Mouse (Mus musculus): Measurements from ENCODE around the gene Tlr2. TPM values are rescaled to one million over a fixed set of nuclear protein-coding genes. Genes with fewer than 3 reads are reported as not detected.

Gene Tlr2
- polyA plus RNA-seq, 1 experiment from 2014 or later = 23.1 TPM

GRCm38 (mm10) chr3:83828145-83828611 is 13.4 kb downstream of the Tlr2 start:
- ATAC-seq (peak; percentile 97), DNase-seq (ENCODE audit: low read depth, low spot score) (peak; percentile 68)
- in situ Hi-C loops (cut with MboI; ENCODE audit: low pct_unique_long_range_greater_than_20kb) = no loop called here
- no peak for TF ChIP-seq CTCF (IDR thresholded peaks at IDR 0.05)
- no peaks in the 10 kb centered on the region for H3K27me3 ChIP-seq
- ChIA-PET POLR2A (interaction anchor here (0.7 kb wide), 1 partner anchor 75 kb away, joined by 3 read pairs; no protein-coding TSS in a partner anchor), CTCF (interaction anchor here (1.2 to 1.7 kb wide), 4 partner anchors 13 to 72 kb away, joined by 3 to 5 read pairs (median 4); partner anchors contain the start of gene Tlr2)

- no peak for DNase-seq (ENCODE audit: low read depth, low spot score)
- ATAC-seq = no peak
- no peaks in the 10 kb centered on the region for H3K27me3 ChIP-seq
- TF ChIP-seq CTCF (IDR thresholded peaks at IDR 0.05) = no peak
- POLR2A ChIA-PET = interaction anchor here (0.7 kb wide), 1 partner anchor 76 kb away, joined by 3 read pairs; no protein-coding TSS in a partner anchor
- in situ Hi-C loops (cut with MboI; ENCODE audit: low pct_unique_long_range_greater_than_20kb) = no loop called here
- CTCF ChIA-PET = interaction anchor here (1.0 to 1.7 kb wide), 5 partner anchors 12 to 72 kb away, joined by 3 to 5 read pairs (median 4); partner anchors contain the start of gene Tlr2
Measured at GRCm38 (mm10) chr3:83827684-83828083, 13.9 kb downstream of the Tlr2 start.

- no peak for TF ChIP-seq CTCF (IDR thresholded peaks at IDR 0.05)
- CTCF ChIA-PET = interaction anchor here (0.9 to 1.5 kb wide), 2 partner anchors 9 to 26 kb away, joined by 3 to 7 read pairs; no protein-coding TSS in a partner anchor
- H3K27me3 ChIP-seq = no peaks in the 10 kb centered on the region
- no peak for ATAC-seq
- POLR2A ChIA-PET = interaction anchor here (1.1 kb wide), 1 partner anchor 17 kb away, joined by 3 read pairs; no protein-coding TSS in a partner anchor
- in situ Hi-C loops (cut with MboI; ENCODE audit: low pct_unique_long_range_greater_than_20kb) = no loop called here
- DNase-seq (ENCODE audit: low read depth, low spot score) = no peak
Measured at GRCm38 (mm10) chr3:83823774-83824173, 17.8 kb downstream of the Tlr2 start.

- POLR2A ChIA-PET = no interaction called here
- ATAC-seq (no peak), DNase-seq (ENCODE audit: low read depth, low spot score) (no peak)
- in situ Hi-C loops (cut with MboI; ENCODE audit: low pct_unique_long_range_greater_than_20kb) = no loop called here
- TF ChIP-seq CTCF (IDR thresholded peaks at IDR 0.05) = no peak
- H3K27me3 ChIP-seq = peaks cover 3% of the 10 kb centered on the region
- CTCF ChIA-PET = interaction anchor here (0.9 to 1.7 kb wide), 7 partner anchors 11 to 33 kb away, joined by 3 to 7 read pairs (median 3); no protein-coding TSS in a partner anchor
Measured at GRCm38 (mm10) chr3:83816372-83816925, 25.1 kb downstream of the Tlr2 start.

DNA sequence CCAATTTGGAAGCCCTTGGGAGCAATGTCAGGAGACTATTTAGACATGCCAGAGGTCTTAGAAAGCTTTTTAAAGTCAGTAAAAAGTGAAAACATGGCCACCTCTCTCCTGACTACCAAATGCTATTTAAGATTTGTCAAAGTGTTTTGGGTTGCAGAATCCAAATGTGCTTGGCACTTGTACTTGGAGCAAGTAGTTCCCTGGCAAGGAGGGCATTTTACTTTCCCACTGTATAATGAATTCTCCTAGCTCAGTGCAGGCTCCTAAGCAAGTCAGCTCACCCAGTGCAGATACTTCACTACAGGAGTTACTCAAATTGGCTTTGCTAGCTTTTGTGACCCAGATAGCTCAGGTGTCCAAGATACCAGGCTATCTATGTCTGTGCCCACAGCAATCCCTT is 28.7 kb downstream of the Tlr2 start:
- TF ChIP-seq CTCF (IDR thresholded peaks at IDR 0.05) = no peak
- ChIA-PET POLR2A (no interaction called here), CTCF (interaction anchor here (1.1 to 2.6 kb wide), 4 partner anchors 9 to 15 kb away, joined by 3 to 11 read pairs (median 6); no protein-coding TSS in a partner anchor)
- in situ Hi-C loops (cut with MboI; ENCODE audit: low pct_unique_long_range_greater_than_20kb) = no loop called here
- ATAC-seq (no peak), DNase-seq (ENCODE audit: low read depth, low spot score) (no peak)
- peaks cover 14% of the 10 kb centered on the region for H3K27me3 ChIP-seq

GRCm38 (mm10) chr3:83811987-83812386 is 29.6 kb downstream of the Tlr2 start:
- DNase-seq (ENCODE audit: low read depth, low spot score) (no peak), ATAC-seq (no peak)
- no peak for TF ChIP-seq CTCF (IDR thresholded peaks at IDR 0.05)
- in situ Hi-C loops (cut with MboI; ENCODE audit: low pct_unique_long_range_greater_than_20kb) = no loop called here
- CTCF ChIA-PET = interaction anchor here (1.5 to 2.6 kb wide), 3 partner anchors 10 to 14 kb away, joined by 5 to 11 read pairs (median 7); no protein-coding TSS in a partner anchor
- H3K27me3 ChIP-seq = peaks cover 21% of the 10 kb centered on the region
- POLR2A ChIA-PET = interaction anchor here (0.6 kb wide), 1 partner anchor 573 kb away, joined by 3 read pairs; no protein-coding TSS in a partner anchor

- in situ Hi-C loops (cut with MboI; ENCODE audit: low pct_unique_long_range_greater_than_20kb) = loop anchor here (10.0 kb wide), 1 partner anchor 316 kb away; no protein-coding TSS in a partner anchor
- no peak for TF ChIP-seq CTCF (IDR thresholded peaks at IDR 0.05)
- peaks cover 30% of the 10 kb centered on the region for H3K27me3 ChIP-seq
- CTCF ChIA-PET = interaction anchor here (1.5 kb wide), 1 partner anchor 11 kb away, joined by 4 read pairs; no protein-coding TSS in a partner anchor
- ATAC-seq (no peak), DNase-seq (ENCODE audit: low read depth, low spot score) (no peak)
- POLR2A ChIA-PET = no interaction called here
Measured at GRCm38 (mm10) chr3:83808483-83808882, 33.1 kb downstream of the Tlr2 start.

GRCm38 (mm10) chr3:83801649-83802155 is 39.9 kb downstream of the Tlr2 start:
- no peak for DNase-seq (ENCODE audit: low read depth, low spot score)
- no peak for ATAC-seq
- ChIA-PET POLR2A (no interaction called here), CTCF (interaction anchor here (0.8 to 1.7 kb wide), 3 partner anchors 11 to 100 kb away, joined by 3 to 8 read pairs (median 5); no protein-coding TSS in a partner anchor)
- H3K27me3 ChIP-seq = peaks cover 14% of the 10 kb centered on the region
- in situ Hi-C loops (cut with MboI; ENCODE audit: low pct_unique_long_range_greater_than_20kb) = loop anchor here (5.0 to 10.0 kb wide), 2 partner anchors 91 to 323 kb away; no protein-coding TSS in a partner anchor
- TF ChIP-seq CTCF (IDR thresholded peaks at IDR 0.05) = peak; percentile 70

- CTCF ChIA-PET = interaction anchor here (1.6 kb wide), 1 partner anchor 96 kb away, joined by 3 read pairs; no protein-coding TSS in a partner anchor
- in situ Hi-C loops (cut with MboI; ENCODE audit: low pct_unique_long_range_greater_than_20kb) = no loop called here
- DNase-seq (ENCODE audit: low read depth, low spot score) (no peak), ATAC-seq (no peak)
- POLR2A ChIA-PET = no interaction called here
- TF ChIP-seq CTCF (IDR thresholded peaks at IDR 0.05) = no peak
- peaks cover 20% of the 10 kb centered on the region for H3K27me3 ChIP-seq
Measured at GRCm38 (mm10) chr3:83799486-83799885, 42.1 kb downstream of the Tlr2 start.

- TF ChIP-seq CTCF (IDR thresholded peaks at IDR 0.05) = peak; percentile 97
- ChIA-PET POLR2A (interaction anchor here (1.0 kb wide), 1 partner anchor 101 kb away, joined by 4 read pairs; no protein-coding TSS in a partner anchor), CTCF (interaction anchor here (0.7 to 1.8 kb wide), 20 partner anchors 8 to 328 kb away, joined by 3 to 12 read pairs (median 4); partner anchors contain the start of gene Tlr2)
- ATAC-seq (peak; percentile 76), DNase-seq (ENCODE audit: low read depth, low spot score) (peak; percentile 22)
- in situ Hi-C loops (cut with MboI; ENCODE audit: low pct_unique_long_range_greater_than_20kb) = no loop called here
- H3K27me3 ChIP-seq = peaks cover 29% of the 10 kb centered on the region
Measured at GRCm38 (mm10) chr3:83797828-83798227, 43.7 kb downstream of the Tlr2 start.
